Mouse (Mus musculus): ENCODE results near the gene Gramd1a. TPM values are rescaled to one million over a fixed set of nuclear protein-coding genes. Genes with fewer than 3 reads are reported as not detected.

The Gramd1a gene
- 74.5 and 79.7 TPM in 2 replicates for polyA plus RNA-seq (2016; fragmentation: Nextera tagmentation; extraction: Ambion mirVana)

DNA sequence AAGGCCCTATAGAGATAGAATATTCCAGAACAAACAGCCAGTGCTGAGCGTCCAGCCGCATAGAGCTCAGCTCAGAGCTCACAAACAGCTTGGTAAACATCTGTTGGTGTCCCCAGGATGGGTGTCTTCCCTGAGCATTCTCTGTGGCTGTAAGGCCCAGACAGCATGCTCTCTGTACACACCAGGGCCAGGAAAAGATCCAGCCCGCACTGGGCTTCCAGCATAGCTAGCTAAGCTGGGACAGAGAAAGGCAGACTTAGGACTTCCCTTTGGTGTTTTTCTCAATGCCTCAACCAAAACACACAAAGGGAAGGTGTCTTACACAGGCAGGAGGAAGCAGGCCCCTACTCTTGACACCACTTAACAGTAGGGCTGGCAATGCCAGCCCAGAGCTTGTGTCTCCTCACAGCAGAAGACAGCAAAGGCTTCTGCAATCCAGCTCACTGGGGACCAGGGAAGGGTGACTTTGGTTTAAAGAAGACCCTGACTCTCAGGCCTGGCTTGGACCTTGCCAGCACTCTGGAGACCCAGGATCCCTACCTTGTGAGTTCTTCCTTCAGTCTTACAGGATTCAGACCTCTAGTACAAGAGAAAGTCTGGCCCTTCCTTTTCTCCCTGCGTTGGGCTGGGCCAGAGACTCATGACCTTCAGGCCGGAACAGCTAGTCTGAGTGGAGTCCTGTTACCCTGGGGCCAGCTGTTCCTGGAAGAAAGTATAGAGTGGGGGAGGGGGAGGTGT is at the start of gene Gramd1a:
Gramd1a (minus strand) TSS at position 601 of the 738 bp plus-strand sequence.
- 68% methylated on average over 5 of the region's 5 CpGs for WGBS
- Histone ChIP-seq H3K4me3 (no peak within 1 kb of the TSS), H3K9me3 (no peaks in the 10 kb centered on the region), H3K4me1 (peaks cover 27% of the 10 kb centered on the region), H3K27ac (peak within 1 kb of the TSS; percentile 74), H3K36me3 (replicated peaks) (no peaks in the 10 kb centered on the region), H3K27me3 (ENCODE audit: poor library complexity, severe bottlenecking) (no peaks in the 10 kb centered on the region)
- DNase-seq (ENCODE audit: extremely low spot score, low spot score): no peak

- WGBS: 79% methylated on average over 3 of the region's 3 CpGs
- DNase-seq (ENCODE audit: extremely low spot score, low spot score): no peak
- Histone ChIP-seq H3K36me3 (replicated peaks) (no peaks in the 10 kb centered on the region), H3K4me3 (no peak overlapping the region), H3K4me1 (no peaks in the 10 kb centered on the region), H3K27ac (no peak overlapping the region), H3K27me3 (ENCODE audit: poor library complexity, severe bottlenecking) (no peaks in the 10 kb centered on the region), H3K9me3 (peaks cover 3% of the 10 kb centered on the region; the same call in 1 of the 2 replicates)
These were observed 40.1 kb upstream of the Gramd1a start for GRCm38 (mm10) chr7:31195591-31196307.

- Histone ChIP-seq H3K27me3 (ENCODE audit: poor library complexity, severe bottlenecking) (no peaks in the 10 kb centered on the region), H3K9me3 (0 out of 2 replicates have a peak, but pooled peaks cover under 1% of the 10 kb centered on the region)
These were observed 29.0 kb upstream of the Gramd1a start for GRCm38 (mm10) chr7:31184711-31185110.

GRCm38 (mm10) chr7:31182863-31183262 is 27.2 kb upstream of the Gramd1a start:
- no peak for DNase-seq (ENCODE audit: extremely low spot score, low spot score)
- Histone ChIP-seq H3K4me3 (no peak overlapping the region), H3K9me3 (no peaks in the 10 kb centered on the region), H3K36me3 (replicated peaks) (no peaks in the 10 kb centered on the region), H3K27me3 (ENCODE audit: poor library complexity, severe bottlenecking) (no peaks in the 10 kb centered on the region), H3K27ac (no peak overlapping the region), H3K4me1 (no peaks in the 10 kb centered on the region)
- 47% methylated on average over 2 of the region's 2 CpGs for WGBS

More at GRCm38 (mm10) chr7:31184711-31185110, 29.0 kb upstream of the Gramd1a start:
- no peak for DNase-seq (ENCODE audit: extremely low spot score, low spot score)
- no peak overlapping the region for H3K4me3 ChIP-seq
- no peaks in the 10 kb centered on the region for H3K4me1 ChIP-seq
- H3K36me3 ChIP-seq (replicated peaks): no peaks in the 10 kb centered on the region
- 88% methylated on average over 4 of the region's 4 CpGs for WGBS
- H3K27ac ChIP-seq: no peak overlapping the region

- no peaks in the 10 kb centered on the region for H3K9me3 ChIP-seq
- 39% methylated on average over 22 of the region's 22 CpGs for WGBS
- H3K27me3 ChIP-seq (ENCODE audit: poor library complexity, severe bottlenecking): 0 out of 2 replicates have a peak, but pooled peaks cover 5% of the 10 kb centered on the region
- no peaks in the 10 kb centered on the region for H3K4me1 ChIP-seq
- DNase-seq (ENCODE audit: extremely low spot score, low spot score): peak; percentile 64
- H3K27ac ChIP-seq: no peak overlapping the region
- H3K36me3 ChIP-seq (replicated peaks): no peaks in the 10 kb centered on the region
- no peak overlapping the region for H3K4me3 ChIP-seq
These were observed 21.4 kb upstream of the Gramd1a start for GRCm38 (mm10) chr7:31176886-31177763.

DNA sequence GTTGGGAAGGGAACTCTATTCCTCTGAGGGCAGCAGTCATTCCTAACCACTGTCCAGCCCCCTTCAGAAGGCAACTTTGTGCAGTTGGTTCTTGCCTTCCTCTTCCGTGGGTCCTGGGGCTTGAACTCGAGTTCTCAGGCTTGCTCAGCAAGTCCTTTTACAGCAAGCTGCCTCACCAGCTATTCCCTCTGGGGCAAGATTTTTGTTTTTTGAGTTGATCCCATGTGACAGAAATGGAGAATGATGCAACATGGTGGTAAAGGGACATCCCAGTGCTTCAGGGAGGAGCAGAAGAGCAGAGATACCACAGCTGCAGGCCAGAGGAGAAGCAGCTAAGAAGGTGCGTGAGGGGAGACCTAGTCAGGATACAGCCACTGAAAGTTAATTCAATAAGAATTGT is 19.4 kb upstream of the Gramd1a start:
- DNase-seq (ENCODE audit: extremely low spot score, low spot score): no peak
- no peaks in the 10 kb centered on the region for H3K9me3 ChIP-seq
- 0 out of 2 replicates have a peak, but pooled peaks cover 5% of the 10 kb centered on the region for H3K27me3 ChIP-seq (ENCODE audit: poor library complexity, severe bottlenecking)
- H3K36me3 ChIP-seq (replicated peaks): no peaks in the 10 kb centered on the region
- no peaks in the 10 kb centered on the region for H3K4me1 ChIP-seq
- H3K27ac ChIP-seq: no peak overlapping the region
- no peak overlapping the region for H3K4me3 ChIP-seq
- WGBS: 83% methylated on average over 3 of the region's 3 CpGs

DNA sequence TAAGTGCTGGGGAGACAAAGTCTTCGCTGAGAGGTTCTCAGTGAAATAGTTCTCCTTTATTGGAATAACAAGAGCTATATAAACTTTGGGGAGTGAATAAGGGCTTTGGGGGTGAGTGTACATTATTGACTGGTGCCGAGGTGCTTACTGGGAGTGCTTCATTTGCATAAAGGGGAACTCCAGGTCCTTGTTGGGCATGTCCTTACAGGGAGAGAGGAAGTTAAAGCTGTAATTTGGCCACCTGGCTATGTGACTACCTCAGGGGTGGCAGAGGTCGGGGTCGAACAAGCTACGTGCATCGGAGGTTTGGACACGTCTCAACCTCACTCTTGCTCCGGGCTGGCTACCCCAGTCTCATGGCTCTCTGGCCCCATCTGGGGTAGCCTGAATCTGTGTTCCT is 18.8 kb upstream of the Gramd1a start:
- H3K36me3 ChIP-seq (replicated peaks): no peaks in the 10 kb centered on the region
- no peaks in the 10 kb centered on the region for H3K9me3 ChIP-seq
- H3K4me3 ChIP-seq: no peak overlapping the region
- H3K27ac ChIP-seq: no peak overlapping the region
- no peaks in the 10 kb centered on the region for H3K4me1 ChIP-seq
- 87% methylated on average over 8 of the region's 8 CpGs for WGBS
- H3K27me3 ChIP-seq (ENCODE audit: poor library complexity, severe bottlenecking): 0 out of 2 replicates have a peak, but pooled peaks cover 5% of the 10 kb centered on the region
- DNase-seq (ENCODE audit: extremely low spot score, low spot score): no peak

DNA sequence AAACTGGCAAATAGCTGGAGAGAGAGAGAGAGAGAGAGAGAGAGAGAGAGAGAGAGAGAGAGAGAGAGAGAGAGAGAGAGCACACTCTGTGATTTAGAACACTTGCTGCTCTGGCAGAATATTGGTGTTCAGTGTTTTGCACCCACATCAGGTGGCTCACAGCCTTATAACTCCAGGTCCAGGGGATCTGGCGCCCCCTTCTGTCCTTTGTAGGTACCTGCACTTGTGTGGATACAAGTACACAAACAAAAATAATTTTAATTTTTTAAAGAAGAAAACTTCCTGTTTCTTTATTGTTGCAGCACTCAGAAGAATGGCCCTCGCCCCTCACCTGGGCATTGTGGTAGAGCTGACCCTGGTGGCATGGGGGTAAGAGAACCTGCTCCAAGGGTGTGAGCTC is 16.5 kb upstream of the Gramd1a start:
- Histone ChIP-seq H3K27me3 (ENCODE audit: poor library complexity, severe bottlenecking) (no peaks in the 10 kb centered on the region), H3K27ac (no peak overlapping the region), H3K4me3 (no peak overlapping the region), H3K36me3 (replicated peaks) (no peaks in the 10 kb centered on the region), H3K9me3 (no peaks in the 10 kb centered on the region), H3K4me1 (no peaks in the 10 kb centered on the region)
- WGBS: 21% methylated on average over 2 of the region's 2 CpGs
- DNase-seq (ENCODE audit: extremely low spot score, low spot score): no peak

GRCm38 (mm10) chr7:31170520-31170919 is 14.8 kb upstream of the Gramd1a start:
- no peak for DNase-seq (ENCODE audit: extremely low spot score, low spot score)
- WGBS: 96% methylated on average over 9 of the region's 9 CpGs
- Histone ChIP-seq H3K9me3 (peaks cover 7% of the 10 kb centered on the region; the same call in 1 of the 2 replicates), H3K4me3 (no peak overlapping the region), H3K4me1 (no peaks in the 10 kb centered on the region), H3K36me3 (replicated peaks) (no peaks in the 10 kb centered on the region), H3K27me3 (ENCODE audit: poor library complexity, severe bottlenecking) (no peaks in the 10 kb centered on the region), H3K27ac (no peak overlapping the region)

- Histone ChIP-seq H3K4me1 (no peaks in the 10 kb centered on the region), H3K27ac (no peak overlapping the region), H3K36me3 (replicated peaks) (no peaks in the 10 kb centered on the region), H3K27me3 (ENCODE audit: poor library complexity, severe bottlenecking) (no peaks in the 10 kb centered on the region), H3K4me3 (no peak overlapping the region), H3K9me3 (peaks cover 7% of the 10 kb centered on the region; the same call in 1 of the 2 replicates)
- 75% methylated on average over 8 of the region's 8 CpGs for WGBS
- no peak for DNase-seq (ENCODE audit: extremely low spot score, low spot score)
These were observed 12.7 kb upstream of the Gramd1a start for GRCm38 (mm10) chr7:31168412-31168811.

GRCm38 (mm10) chr7:31164748-31165147 is 9.1 kb upstream of the Gramd1a start:
- WGBS: 76% methylated on average over 1 of the region's 1 CpGs
- H3K4me3 ChIP-seq: no peak overlapping the region
- DNase-seq (ENCODE audit: extremely low spot score, low spot score): no peak

More at GRCm38 (mm10) chr7:31164748-31165147, 9.1 kb upstream of the Gramd1a start:
- Histone ChIP-seq H3K27ac (no peak overlapping the region), H3K36me3 (replicated peaks) (no peaks in the 10 kb centered on the region), H3K9me3 (peaks cover 7% of the 10 kb centered on the region; the same call in 1 of the 2 replicates), H3K27me3 (ENCODE audit: poor library complexity, severe bottlenecking) (no peaks in the 10 kb centered on the region), H3K4me1 (no peaks in the 10 kb centered on the region)

Measured in forebrain, embryonic 10.5 days (tissue).